In genomic region chr2:172343751-172344150, GRCm38 (mm10) we compare ENCODE assay signal across 28 mouse cellular contexts. TPM values are rescaled to one million over a fixed set of nuclear protein-coding genes. Genes with fewer than 3 reads are reported as not detected.
DNase-seq lines count a peak whose midpoint lies in the region; ATAC-seq and TF ChIP-seq lines count a peak whose summit lies in the region.
"Had no signal": no experiment of that assay in that cellular context is flagged by ENCODE, and none has a peak within 500 bp of the region (broad histone marks: within the 10 kb centered on the region; RNA-seq: fewer than 3 reads in every experiment).

No protein-coding gene starts in this region.

- H3K4me3 ChIP-seq in forebrain, embryonic 15.5 days, result no peak overlapping the region
- no peak overlapping the region for H3K4me3 ChIP-seq in forebrain, embryonic 16.5 days (replicated peaks; ENCODE audit: low read length)
- H3K4me3 ChIP-seq in lung, postnatal 0 days (ENCODE audit: low read depth, low read length), result no peak overlapping the region
- H3K4me3 ChIP-seq: hindbrain, embryonic 10.5 days; hindbrain, embryonic 15.5 days; megakaryocyte, embryonic 14.5 days; midbrain, embryonic 12.5 days; myocyte; neural tube, embryonic 12.5 days had no signal

- no peak for TF ChIP-seq EP300 in lung, postnatal 0 days (IDR thresholded peaks at IDR 0.05)

- no peak for TF ChIP-seq CTCF in lung, postnatal 0 days (IDR thresholded peaks at IDR 0.05)

- no peak overlapping the region for H3K4me2 ChIP-seq in forebrain, embryonic 15.5 days (replicated peaks)
- no peak overlapping the region for H3K4me2 ChIP-seq in forebrain, embryonic 16.5 days (ENCODE audit: low read length)
- no peak overlapping the region for H3K4me2 ChIP-seq in lung, postnatal 0 days (replicated peaks; ENCODE audit: low read depth, low read length)
- H3K4me2 ChIP-seq: hindbrain, embryonic 15.5 days; midbrain, embryonic 12.5 days; neural tube, embryonic 12.5 days had no signal

- H3K36me3 ChIP-seq in forebrain, embryonic 15.5 days, result no peaks in the 10 kb centered on the region
- H3K36me3 ChIP-seq in forebrain, embryonic 16.5 days (ENCODE audit: control insufficient read depth, insufficient read depth), result no peaks in the 10 kb centered on the region
- H3K36me3 ChIP-seq in lung, postnatal 0 days (ENCODE audit: insufficient read depth, low read length), result no peaks in the 10 kb centered on the region
- H3K36me3 ChIP-seq: hindbrain, embryonic 10.5 days; hindbrain, embryonic 15.5 days; midbrain, embryonic 12.5 days; neural tube, embryonic 12.5 days had no signal

- H3K27me3 ChIP-seq in forebrain, embryonic 15.5 days, result no peaks in the 10 kb centered on the region
- no peaks in the 10 kb centered on the region for H3K27me3 ChIP-seq in forebrain, embryonic 16.5 days (replicated peaks; ENCODE audit: control insufficient read depth, insufficient read depth, low read length)
- H3K27me3 ChIP-seq in lung, postnatal 0 days (replicated peaks; ENCODE audit: insufficient read depth, low read length), result no peaks in the 10 kb centered on the region
- H3K27me3 ChIP-seq: hindbrain, embryonic 15.5 days; midbrain, embryonic 12.5 days; neural tube, embryonic 12.5 days had no signal

- H3K27ac ChIP-seq in forebrain, embryonic 15.5 days (replicated peaks), result peak overlapping the region; percentile 81; the same call in 1 of the 2 replicates
- H3K27ac ChIP-seq in forebrain, embryonic 16.5 days (ENCODE audit: low read length), result no peak overlapping the region; the same call in 1 of the 2 replicates
- no peak overlapping the region for H3K27ac ChIP-seq in lung, postnatal 0 days (ENCODE audit: low read length)
- H3K27ac ChIP-seq: kidney, postnatal 0 days; liver, embryonic 14.5 days; midbrain, embryonic 12.5 days; neural tube, embryonic 12.5 days had no signal

- H3K9me3 ChIP-seq in forebrain, embryonic 15.5 days, result no peaks in the 10 kb centered on the region
- no peaks in the 10 kb centered on the region for H3K9me3 ChIP-seq in forebrain, embryonic 16.5 days (ENCODE audit: control insufficient read depth, low read length)
- H3K9me3 ChIP-seq in lung, postnatal 0 days (ENCODE audit: low read length), result no peaks in the 10 kb centered on the region
- H3K9me3 ChIP-seq: hindbrain, embryonic 10.5 days; hindbrain, embryonic 15.5 days; midbrain, embryonic 12.5 days; neural tube, embryonic 12.5 days had no signal

- H3K9ac ChIP-seq in forebrain, embryonic 15.5 days (replicated peaks), result no peak overlapping the region
- H3K9ac ChIP-seq in forebrain, embryonic 16.5 days (replicated peaks; ENCODE audit: low read depth, low read length), result no peak overlapping the region
- no peak overlapping the region for H3K9ac ChIP-seq in lung, postnatal 0 days (replicated peaks; ENCODE audit: low read depth)
- H3K9ac ChIP-seq: hindbrain, embryonic 15.5 days; liver, embryonic 14.5 days; midbrain, embryonic 12.5 days; neural tube, embryonic 12.5 days had no signal

- no peak for ATAC-seq in cerebellum, adult (ENCODE audit: insufficient number of reproducible peaks, low FRiP score, low TSS enrichment)
- no peak for ATAC-seq in forebrain, embryonic 15.5 days (replicated peaks)
- no peak for ATAC-seq in forebrain, embryonic 16.5 days
- ATAC-seq in lung, postnatal 0 days, result no peak
- ATAC-seq: CD4-positive, CD25-positive, alpha-beta regulatory T cell, adult 4 months; inflammation-experienced regulatory T-cells, adult 6 months had no signal

- DNase-seq in cerebellum, adult 9-10 months, result peak; percentile 27
- DNase-seq in lung, postnatal 0 days (ENCODE audit: low spot score), result peak; percentile 19
- DNase-seq in lung, adult 18-20 months, result no peak
- DNase-seq in lung, postnatal 36 days, result peak; percentile 30
- DNase-seq: adrenal gland, adult 2 months; cerebellum, adult 8-10 months; gastrocnemius, postnatal 14 days; heart, postnatal 14 days; kidney, adult 18-20 months; layer of hippocampus, postnatal 36 days; left cerebral cortex, postnatal 4 days; liver; right cerebral cortex, adult 18-20 months; spleen, adult 18-20 months; thymus, postnatal 25 days had no signal

- WGBS in forebrain, embryonic 15.5 days, result 77% methylated on average over 7 of the region's 7 CpGs
- 77% methylated on average over 7 of the region's 7 CpGs for WGBS in forebrain, embryonic 16.5 days
- WGBS in lung, postnatal 0 days, result 78% methylated on average over 7 of the region's 7 CpGs

- H3K4me1 ChIP-seq in forebrain, embryonic 15.5 days, result peaks cover 59% of the 10 kb centered on the region
- peaks cover 39% of the 10 kb centered on the region for H3K4me1 ChIP-seq in forebrain, embryonic 16.5 days (replicated peaks; ENCODE audit: control insufficient read depth, insufficient read depth, low read length)
- H3K4me1 ChIP-seq in lung, postnatal 0 days (ENCODE audit: insufficient read depth, low read depth, low read length), result peaks cover 7% of the 10 kb centered on the region; the same call in 1 of the 2 replicates

RNA-seq across cellular contexts. Expression of gene Fam210b, which starts 1.6 kb away (rescaled TPM):
- polyA plus RNA-seq in forebrain, embryonic 15.5 days (2015; fragmentation: Nextera tagmentation; extraction: Ambion mirVana), result 75.9 and 76.8 TPM in 2 replicates
- 77.9 and 93.9 TPM in 2 replicates for polyA plus RNA-seq in forebrain, embryonic 16.5 days (2015; fragmentation: Nextera tagmentation; extraction: Ambion mirVana)
- polyA plus RNA-seq in lung, postnatal 0 days (2015; fragmentation: Nextera tagmentation; extraction: Ambion mirVana), result 32.8 and 37.0 TPM in 2 replicates

RNA-seq across cellular contexts. Expression of gene Aurka, which starts 26.6 kb away (rescaled TPM):
- polyA plus RNA-seq in forebrain, embryonic 15.5 days (2015; fragmentation: Nextera tagmentation; extraction: Ambion mirVana), result 47.7 and 55.4 TPM in 2 replicates
- polyA plus RNA-seq in forebrain, embryonic 16.5 days (2015; fragmentation: Nextera tagmentation; extraction: Ambion mirVana), result 38.3 and 45.3 TPM in 2 replicates
- polyA plus RNA-seq in lung, postnatal 0 days (2015; fragmentation: Nextera tagmentation; extraction: Ambion mirVana), result 6.3 and 7.9 TPM in 2 replicates

RNA-seq across cellular contexts. Expression of gene Cstf1, which starts 26.7 kb away (rescaled TPM):
- polyA plus RNA-seq in forebrain, embryonic 15.5 days (2015; fragmentation: Nextera tagmentation; extraction: Ambion mirVana), result 30.8 and 35.8 TPM in 2 replicates
- 27.5 and 29.9 TPM in 2 replicates for polyA plus RNA-seq in forebrain, embryonic 16.5 days (2015; fragmentation: Nextera tagmentation; extraction: Ambion mirVana)
- 16.8 and 19.4 TPM in 2 replicates for polyA plus RNA-seq in lung, postnatal 0 days (2015; fragmentation: Nextera tagmentation; extraction: Ambion mirVana)

RNA-seq across cellular contexts. Expression of gene Cass4, which starts 49.8 kb away (rescaled TPM):
- polyA plus RNA-seq in forebrain, embryonic 15.5 days (2015; fragmentation: Nextera tagmentation; extraction: Ambion mirVana), result 0.05 and 0.09 TPM in 2 replicates
- 0.13 and 0.19 TPM in 2 replicates for polyA plus RNA-seq in forebrain, embryonic 16.5 days (2015; fragmentation: Nextera tagmentation; extraction: Ambion mirVana)
- polyA plus RNA-seq in lung, postnatal 0 days (2015; fragmentation: Nextera tagmentation; extraction: Ambion mirVana), result 9.3 and 11.9 TPM in 2 replicates

Comparison
In these comparisons a context has a peak if more than half of its experiments do, and no peak if none do; other contexts are left out.
1. DNase-seq: peak in cerebellum, adult 9-10 months (single experiment), lung, postnatal 0 days (single experiment) and lung, postnatal 36 days (single experiment); none in lung, adult 18-20 months (0 of 2).